Mouse (Mus musculus): ENCODE results near the gene Tesk1.

- no peak for TF ChIP-seq POLR2A (IDR thresholded peaks at IDR 0.05; ENCODE audit: control insufficient read depth, extremely low read depth, insufficient read depth, low read length, poor library complexity)
- TF ChIP-seq CTCF (IDR thresholded peaks at IDR 0.05; ENCODE audit: borderline replicate concordance, control insufficient read depth, extremely low read depth, insufficient read depth, low read length, poor library complexity) = no peak
Observed at GRCm38 (mm10) chr4:43448554-43448953, 6.8 kb downstream of the Tesk1 start.
